Mouse (Mus musculus) midbrain, embryonic 15.5 days (tissue): ENCODE results near the gene Dlg4. TPM values are rescaled to one million over a fixed set of nuclear protein-coding genes. Genes with fewer than 3 reads are reported as not detected.
"Not testable (repeated sequence)": the region's sequence is repeated elsewhere in the genome, so short reads cannot be mapped to it uniquely, and the experiment has no call there.

ENCODE experiments used
- ATAC-seq: fragments of 200-750 bp; cut with Nextera tagmentation; replicated peaks from 2 replicates; pipeline ENCODE4 v1.8.0; 2017; ENCODE audit warnings: moderate TSS enrichment
- H3K27ac ChIP-seq: fragments of 300-500 bp; sonication (generic); 2 replicates; pipeline ENCODE4 v1.5.1; 2015; ENCODE audit warnings: mild to moderate bottlenecking, inconsistent platforms
- H3K27me3 ChIP-seq: fragments of 300-500 bp; sonication (generic); replicated peaks from 2 replicates; pipeline ENCODE4 v1.6.1; 2015; ENCODE audit warnings: inconsistent platforms
- H3K36me3 ChIP-seq: fragments of 300-500 bp; sonication (generic); replicated peaks from 2 replicates; pipeline ENCODE4 v1.6.1; 2015; ENCODE audit warnings: inconsistent platforms
- H3K4me1 ChIP-seq: fragments of 300-500 bp; sonication (generic); 2 replicates; pipeline ENCODE4 v1.6.1; 2015; ENCODE audit warnings: inconsistent platforms
- H3K4me2 ChIP-seq: fragments of 300-500 bp; sonication (generic); 2 replicates; pipeline ENCODE4 v1.6.1; 2015; ENCODE audit warnings: inconsistent platforms, mild to moderate bottlenecking, moderate library complexity
- H3K4me3 ChIP-seq: fragments of 300-500 bp; sonication (generic); 2 replicates; pipeline ENCODE4 v1.5.1; 2015; ENCODE audit warnings: mild to moderate bottlenecking, inconsistent platforms
- H3K9ac ChIP-seq: fragments of 300-500 bp; sonication (generic); 2 replicates; pipeline ENCODE4 v1.6.1; 2015; ENCODE audit warnings: mild to moderate bottlenecking, inconsistent platforms
- H3K9me3 ChIP-seq: fragments of 300-500 bp; sonication (generic); 2 replicates; pipeline ENCODE4 v1.6.1; 2016; ENCODE audit warnings: inconsistent platforms
- WGBS: fragments of 180-500 bp; shearing (Covaris S2); methylation state at CpG from one replicate; pipeline ENCODE4 v1.1.7; 2015; ENCODE audit warnings: mixed read lengths; 5-methylcytosine and 5-hydroxymethylcytosine counted together
- polyA plus RNA-seq: library from polyadenylated mRNA; unstranded; fragments of >200 nt; fragmentation: Nextera tagmentation; extraction: Ambion mirVana; gene quantifications from 2 replicates; pipeline ENCODE4 v1.2.1, GENCODE M21; 2015

The Dlg4 gene
- polyA plus RNA-seq, 1 experiment from 2014 or later: 30.4 TPM

DNA sequence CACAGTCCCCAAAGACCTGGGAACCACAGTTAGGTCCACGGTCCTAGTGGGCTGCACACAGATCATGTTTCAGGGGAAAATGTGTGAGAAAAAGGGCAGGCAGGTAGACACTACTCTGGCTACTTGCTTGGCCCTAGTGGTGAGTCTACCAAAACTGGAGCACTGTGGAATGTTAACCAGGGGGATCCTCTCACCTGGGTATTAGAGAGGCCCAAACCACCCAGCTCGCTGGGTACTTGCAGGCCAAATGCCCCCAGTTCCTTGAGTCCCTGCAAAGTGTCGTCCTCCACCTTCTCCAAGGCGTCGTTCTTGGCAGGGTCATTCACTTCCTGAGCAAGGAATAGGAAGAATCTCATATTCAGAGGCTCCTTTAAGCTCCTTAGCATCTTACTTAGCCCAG, 2.7 kb upstream of the Dlg4 start:
- Histone ChIP-seq H3K36me3 (peaks cover 42% of the 10 kb centered on the region), H3K4me2 (no peak overlapping the region), H3K4me1 (peaks cover 33% of the 10 kb centered on the region), H3K9ac (no peak overlapping the region), H3K27me3 (no peaks in the 10 kb centered on the region), H3K4me3 (no peak overlapping the region), H3K9me3 (no peaks in the 10 kb centered on the region), H3K27ac (no peak overlapping the region)
- WGBS: 59% methylated on average over 5 of the region's 5 CpGs
- ATAC-seq: no peak

DNA sequence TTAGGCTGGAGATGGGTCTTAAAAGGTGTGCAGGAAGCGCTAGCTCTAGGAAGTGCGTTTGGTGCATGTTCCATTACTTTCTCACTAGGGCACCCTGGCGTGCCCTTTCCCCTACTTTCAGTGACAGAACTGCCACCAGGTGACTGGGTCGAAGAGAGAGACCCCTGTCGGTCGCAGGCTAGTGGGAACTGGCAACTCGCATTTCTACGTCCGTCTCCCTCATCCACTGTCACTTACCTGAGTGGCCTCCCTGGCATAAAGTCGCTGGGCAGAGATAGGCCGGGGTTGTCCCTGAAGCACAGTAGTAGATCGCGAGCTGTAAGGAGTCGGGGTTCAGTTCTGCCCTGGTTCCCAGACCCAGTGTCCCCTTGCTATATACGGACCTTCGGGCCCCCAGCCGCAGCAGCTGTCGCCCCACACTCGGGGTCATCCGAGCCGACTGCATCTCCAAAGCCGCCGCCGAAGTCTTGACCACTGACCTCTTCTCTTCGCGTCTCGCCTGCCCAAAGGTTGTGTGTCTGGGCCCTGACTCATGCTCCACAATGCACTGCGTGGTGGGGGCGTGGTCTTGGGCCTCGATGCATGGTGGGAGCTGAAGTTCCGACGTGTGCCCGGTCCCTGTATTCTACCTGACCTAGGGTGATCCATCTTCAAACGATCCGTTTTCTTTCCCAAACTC, 1.7 kb upstream of the Dlg4 start, which contains the start of gene Acadvl:
TSS of gene Acadvl (minus strand) at position 532 of the 679 bp plus-strand sequence.
- H3K9ac ChIP-seq: peak within 1 kb of the TSS; percentile 84
- peak within 1 kb of the TSS; percentile 64 for H3K4me3 ChIP-seq
- WGBS: under 1% methylated on average over 35 of the region's 35 CpGs
- H3K9me3 ChIP-seq: no peaks in the 10 kb centered on the region
- peak within 1 kb of the TSS; percentile 88 for H3K4me2 ChIP-seq
- H3K4me1 ChIP-seq: peaks cover 43% of the 10 kb centered on the region
- H3K27ac ChIP-seq: peak within 1 kb of the TSS; percentile 78
- H3K27me3 ChIP-seq: no peaks in the 10 kb centered on the region
- peak; percentile 75 for ATAC-seq
- H3K36me3 ChIP-seq: peaks cover 32% of the 10 kb centered on the region

- no peak for ATAC-seq
- H3K27me3 ChIP-seq: no peaks in the 10 kb centered on the region
- H3K4me2 ChIP-seq: peak overlapping the region; percentile 88
- H3K36me3 ChIP-seq: peaks cover 25% of the 10 kb centered on the region
- peak overlapping the region; percentile 64 for H3K4me3 ChIP-seq
- no peak overlapping the region for H3K27ac ChIP-seq
- H3K4me1 ChIP-seq: peaks cover 49% of the 10 kb centered on the region
- H3K9ac ChIP-seq: peak overlapping the region; percentile 84; the same call in 1 of the 2 replicates
- no peaks in the 10 kb centered on the region for H3K9me3 ChIP-seq
- WGBS: 69% methylated on average over 6 of the region's 6 CpGs
These were observed 1.1 kb upstream of the Dlg4 start for GRCm38 (mm10) chr11:70015677-70016076.

DNA sequence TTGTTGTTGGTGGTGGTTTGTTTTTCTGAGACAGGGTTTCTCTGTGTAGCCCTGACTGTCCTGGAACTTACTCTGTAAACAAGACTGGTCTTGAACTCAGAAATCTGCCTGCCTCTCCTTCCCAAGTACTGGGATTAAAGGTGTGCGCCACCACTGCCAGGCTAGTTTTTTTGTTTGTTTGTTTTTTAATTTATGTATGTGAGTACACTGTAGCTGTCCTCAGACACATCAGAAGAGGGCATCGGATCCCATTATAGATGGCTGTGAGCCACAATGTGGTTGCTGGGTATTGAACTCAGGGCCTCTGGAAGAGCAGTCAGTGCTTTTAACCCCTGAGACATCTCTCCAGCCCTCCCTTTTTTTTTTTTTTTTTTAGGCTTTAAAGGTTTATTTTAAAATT, 565 bp upstream of the Dlg4 start:
- H3K4me3 ChIP-seq, H3K27ac ChIP-seq, H3K9me3 ChIP-seq, H3K9ac ChIP-seq, ATAC-seq, H3K4me2 ChIP-seq, H3K27me3 ChIP-seq: not testable (repeated sequence)
- Histone ChIP-seq H3K4me1 (peaks cover 52% of the 10 kb centered on the region), H3K36me3 (peaks cover 20% of the 10 kb centered on the region)
- WGBS: 78% methylated on average over 2 of the region's 2 CpGs

DNA sequence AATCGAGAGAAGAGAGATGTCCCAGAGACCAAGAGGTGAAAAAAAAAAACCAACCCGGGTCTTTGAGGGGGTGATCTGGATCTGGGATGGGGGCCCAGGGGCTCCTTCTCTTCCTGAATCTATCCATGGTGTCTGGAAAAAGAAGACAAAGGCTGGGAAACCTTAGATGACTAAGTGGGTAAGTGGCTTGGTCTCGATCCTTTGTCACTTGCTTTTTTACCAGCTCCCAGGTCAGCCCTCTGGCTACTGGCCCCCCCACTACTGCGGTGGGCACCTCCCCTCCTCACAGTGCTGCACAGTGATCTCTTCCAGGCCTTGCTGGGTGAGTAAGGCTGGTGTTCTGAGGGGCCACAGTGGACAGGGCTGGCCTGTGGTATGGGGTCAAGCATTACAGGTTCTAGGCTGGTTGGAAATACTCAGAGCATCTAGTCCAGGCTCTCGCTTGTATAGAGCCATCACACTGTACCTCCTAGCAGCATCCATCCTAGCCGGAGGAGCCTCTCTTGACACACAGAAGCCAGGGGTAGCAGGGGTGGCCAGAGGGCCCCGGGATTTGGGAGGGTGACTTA, 541 bp downstream of the Dlg4 start:
- ATAC-seq: no peak
- peak overlapping the region; percentile 73 for H3K4me2 ChIP-seq
- peak overlapping the region; percentile 97 for H3K27ac ChIP-seq
- H3K4me3 ChIP-seq: peak overlapping the region; percentile 74
- no peaks in the 10 kb centered on the region for H3K9me3 ChIP-seq
- peak overlapping the region; percentile 81 for H3K9ac ChIP-seq
- peaks cover 56% of the 10 kb centered on the region for H3K4me1 ChIP-seq
- H3K27me3 ChIP-seq: no peaks in the 10 kb centered on the region
- whole genome bisulfite sequencing: 23% methylated on average over 7 of the region's 7 CpGs
- peaks cover 9% of the 10 kb centered on the region; the same call in 1 of the 2 replicates for H3K36me3 ChIP-seq

DNA sequence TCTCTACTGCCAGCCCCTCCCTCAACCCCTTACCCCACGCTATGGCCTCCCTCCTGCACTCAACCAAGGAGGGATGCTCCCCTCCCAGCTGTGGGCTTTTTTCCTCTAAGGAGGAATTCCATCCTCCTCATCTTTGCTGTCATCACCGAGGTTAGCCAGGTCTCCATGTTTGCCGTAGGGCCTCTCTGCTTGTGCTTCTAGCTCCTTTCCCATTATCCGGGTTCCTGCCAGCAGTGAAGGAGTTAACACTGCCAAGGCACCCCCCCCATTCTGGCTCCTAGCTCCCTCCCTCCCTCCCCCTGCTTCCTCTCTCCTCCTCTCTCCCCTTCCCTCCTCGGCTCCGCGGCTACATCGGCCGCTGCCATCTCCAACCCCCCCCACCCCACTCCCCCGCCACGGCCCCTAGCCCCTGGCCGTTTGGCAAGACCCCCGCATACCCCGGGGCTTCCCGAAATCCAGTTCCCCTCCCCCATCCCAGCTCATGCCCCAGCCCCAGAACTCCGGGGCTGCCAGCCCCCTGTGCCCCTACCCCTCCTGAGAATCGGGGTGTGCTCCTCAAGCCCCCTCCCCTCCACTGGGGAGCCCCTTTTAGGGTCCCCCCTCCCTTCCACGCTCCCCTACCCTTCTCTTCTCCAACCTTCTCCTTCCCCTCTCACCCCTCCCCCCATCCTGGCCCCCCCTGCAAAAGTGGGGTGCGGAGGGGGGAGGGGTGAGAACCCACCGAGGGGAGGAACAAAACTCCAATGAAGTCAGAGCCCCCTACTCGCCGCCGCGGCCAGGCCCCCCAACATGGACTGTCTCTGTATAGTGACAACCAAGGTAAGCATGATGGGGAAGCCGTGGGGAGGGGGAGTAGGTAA, 1.6 kb downstream of the Dlg4 start:
- ATAC-seq: no peak
- H3K4me3 ChIP-seq: peak overlapping the region; percentile 74
- peak overlapping the region; percentile 81 for H3K9ac ChIP-seq
- H3K27me3 ChIP-seq: no peaks in the 10 kb centered on the region
- H3K9me3 ChIP-seq: no peaks in the 10 kb centered on the region
- H3K27ac ChIP-seq: peak overlapping the region; percentile 97
- WGBS: under 1% methylated on average over 23 of the region's 25 CpGs
- peak overlapping the region; percentile 73 for H3K4me2 ChIP-seq
- no peaks in the 10 kb centered on the region for H3K36me3 ChIP-seq
- H3K4me1 ChIP-seq: peaks cover 66% of the 10 kb centered on the region

DNA sequence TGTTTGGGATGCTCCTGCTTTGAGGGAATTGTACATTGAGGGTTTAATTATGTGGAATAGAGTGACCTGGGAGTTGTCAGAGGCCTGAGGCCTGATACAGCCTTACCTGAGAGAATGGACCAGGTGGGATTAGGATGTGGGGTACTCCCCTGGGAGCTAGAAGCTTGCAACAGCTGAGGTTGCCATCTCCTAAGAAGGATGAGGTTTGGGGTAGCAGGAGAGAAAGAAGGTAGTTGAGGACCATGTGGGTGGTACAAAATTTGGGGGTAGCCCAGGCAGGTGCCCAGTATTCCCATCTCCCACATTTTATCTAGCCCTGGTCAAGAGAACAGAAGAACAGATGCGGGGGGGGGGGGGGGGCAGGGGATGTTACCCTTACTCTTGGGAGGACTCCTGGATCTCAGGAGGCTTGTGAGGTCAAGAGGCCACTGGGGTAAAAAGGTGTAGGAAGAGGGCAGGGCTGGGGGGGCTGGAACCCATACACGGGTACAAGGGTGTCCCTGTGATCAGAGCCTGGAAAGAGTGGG, 2.8 kb downstream of the Dlg4 start:
- H3K4me1 ChIP-seq: peaks cover 72% of the 10 kb centered on the region
- 33% methylated on average over 2 of the region's 2 CpGs for WGBS
- H3K4me3 ChIP-seq: peak overlapping the region; percentile 74
- peak overlapping the region; percentile 97 for H3K27ac ChIP-seq
- peak overlapping the region; percentile 81 for H3K9ac ChIP-seq
- no peaks in the 10 kb centered on the region for H3K9me3 ChIP-seq
- ATAC-seq: no peak
- H3K36me3 ChIP-seq: no peaks in the 10 kb centered on the region
- peak overlapping the region; percentile 73 for H3K4me2 ChIP-seq
- no peaks in the 10 kb centered on the region for H3K27me3 ChIP-seq

DNA sequence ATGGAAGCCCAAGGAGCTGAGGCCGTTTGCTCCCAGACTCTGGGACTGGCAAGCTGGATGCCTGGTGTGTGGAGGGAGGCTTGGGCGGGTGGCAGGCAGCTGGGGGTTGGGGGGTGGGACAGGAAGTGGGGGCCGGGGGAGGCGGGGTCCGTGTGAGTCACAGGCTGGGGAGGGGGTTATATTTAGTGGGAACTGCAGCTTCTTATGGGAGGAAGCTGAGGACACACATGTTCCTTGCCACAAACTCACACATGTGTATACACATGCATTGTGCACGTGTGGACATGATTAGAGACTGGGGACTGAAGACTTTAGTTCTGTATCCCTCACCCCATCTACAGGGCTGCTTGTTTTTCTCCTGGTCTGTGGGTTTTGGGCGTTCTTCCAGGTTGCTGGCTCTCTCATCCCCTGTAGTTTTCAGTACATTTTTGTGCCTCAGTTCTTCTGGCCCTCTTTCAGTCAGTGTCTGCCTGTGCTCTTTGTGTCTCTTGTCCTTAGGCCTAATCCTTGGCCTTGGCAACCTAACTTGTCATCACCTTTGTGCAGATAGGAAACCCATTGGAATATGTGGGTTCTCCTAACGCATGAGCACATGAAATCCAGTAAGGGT, 3.4 kb downstream of the Dlg4 start:
- peak overlapping the region; percentile 74 for H3K4me3 ChIP-seq
- no peak for ATAC-seq
- 6% methylated on average over 8 of the region's 8 CpGs for WGBS
- no peaks in the 10 kb centered on the region for H3K27me3 ChIP-seq
- peak overlapping the region; percentile 97 for H3K27ac ChIP-seq
- H3K4me2 ChIP-seq: peak overlapping the region; percentile 73
- H3K9ac ChIP-seq: peak overlapping the region; percentile 81
- H3K9me3 ChIP-seq: no peaks in the 10 kb centered on the region
- H3K36me3 ChIP-seq: no peaks in the 10 kb centered on the region
- peaks cover 72% of the 10 kb centered on the region for H3K4me1 ChIP-seq

GRCm38 (mm10) chr11:70020731-70021263, 4.1 kb downstream of the Dlg4 start:
- Histone ChIP-seq H3K27me3 (no peaks in the 10 kb centered on the region), H3K36me3 (no peaks in the 10 kb centered on the region), H3K9ac (peak overlapping the region; percentile 38), H3K27ac (peak overlapping the region; percentile 97), H3K4me2 (peak overlapping the region; percentile 73), H3K9me3 (no peaks in the 10 kb centered on the region), H3K4me1 (peaks cover 74% of the 10 kb centered on the region), H3K4me3 (peak overlapping the region; percentile 74)
- peak; percentile 81 for ATAC-seq
- 0% methylated on average over 8 of the region's 8 CpGs for WGBS

GRCm38 (mm10) chr11:70021264-70022132, 4.8 kb downstream of the Dlg4 start:
- ATAC-seq: peak; percentile 77
- Histone ChIP-seq H3K27me3 (no peaks in the 10 kb centered on the region), H3K36me3 (no peaks in the 10 kb centered on the region), H3K4me2 (peak overlapping the region; percentile 73), H3K4me3 (peak overlapping the region; percentile 74), H3K9ac (peak overlapping the region; percentile 38), H3K27ac (peak overlapping the region; percentile 97), H3K9me3 (no peaks in the 10 kb centered on the region), H3K4me1 (peaks cover 81% of the 10 kb centered on the region)
- WGBS: under 1% methylated on average over 40 of the region's 40 CpGs
